Mouse (Mus musculus) adrenal gland, postnatal 14 days (tissue): Measurements from ENCODE around the gene Fam192a. TPM values are rescaled to one million over a fixed set of nuclear protein-coding genes. Genes with fewer than 3 reads are reported as not detected.

Experiments
- DNase-seq: peaks from one replicate; pipeline ENCODE4 v3.0.0; 2021; ENCODE audit warnings: mixed read lengths
- total RNA-seq: library from RNA; stranded (reverse); gene quantifications from 2 replicates; pipeline ENCODE4 v1.2.3, GENCODE M21; 2021

The Fam192a gene
- total RNA-seq, 1 experiment from 2014 or later, result 42.3 TPM

- no peak for DNase-seq
Measured at GRCm38 (mm10) chr8:94574159-94574907, 27.5 kb downstream of the Fam192a start.

- DNase-seq, result no peak
Measured at GRCm38 (mm10) chr8:94571896-94572295, 29.9 kb downstream of the Fam192a start.

GRCm38 (mm10) chr8:94569419-94569818 lies 32.4 kb downstream of the Fam192a start:
- no peak for DNase-seq

- no peak for DNase-seq
Measured at GRCm38 (mm10) chr8:94568098-94568497, 33.7 kb downstream of the Fam192a start.

GRCm38 (mm10) chr8:94567159-94567849 lies 34.5 kb downstream of the Fam192a start:
- no peak for DNase-seq

GRCm38 (mm10) chr8:94566446-94567158 lies 35.2 kb downstream of the Fam192a start:
- DNase-seq, result no peak

- DNase-seq, result no peak
Measured at GRCm38 (mm10) chr8:94566033-94566432, 35.8 kb downstream of the Fam192a start.

GRCm38 (mm10) chr8:94564421-94564820 lies 37.4 kb downstream of the Fam192a start:
- DNase-seq, result peak; percentile 51

GRCm38 (mm10) chr8:94561256-94561655 lies 40.5 kb downstream of the Fam192a start:
- no peak for DNase-seq

GRCm38 (mm10) chr8:94557281-94557680 lies 44.5 kb downstream of the Fam192a start:
- peak; percentile 83 for DNase-seq

- DNase-seq, result no peak
Measured at GRCm38 (mm10) chr8:94552696-94553095, 49.1 kb downstream of the Fam192a start.

GRCm38 (mm10) chr8:94551471-94552422 lies 50.0 kb downstream of the Fam192a start:
- no peak for DNase-seq

- no peak for DNase-seq
Measured at GRCm38 (mm10) chr8:94549998-94550397, 51.8 kb downstream of the Fam192a start.

GRCm38 (mm10) chr8:94549482-94549881 lies 52.3 kb downstream of the Fam192a start:
- no peak for DNase-seq

GRCm38 (mm10) chr8:94549041-94549440 lies 52.8 kb downstream of the Fam192a start:
- no peak for DNase-seq

- no peak for DNase-seq
Measured at GRCm38 (mm10) chr8:94543981-94544380, 57.8 kb downstream of the Fam192a start.

GRCm38 (mm10) chr8:94540889-94541795 lies 60.7 kb downstream of the Fam192a start:
- DNase-seq, result no peak

- no peak for DNase-seq
Measured at GRCm38 (mm10) chr8:94540025-94540424, 61.8 kb downstream of the Fam192a start.

GRCm38 (mm10) chr8:94537456-94537855 lies 64.3 kb downstream of the Fam192a start:
- no peak for DNase-seq

- DNase-seq, result no peak
Measured at GRCm38 (mm10) chr8:94535631-94536030, 66.2 kb downstream of the Fam192a start.

- DNase-seq, result peak; percentile 36
Measured at GRCm38 (mm10) chr8:94534612-94535011, 67.2 kb downstream of the Fam192a start.
